Mouse (Mus musculus): Measurements from ENCODE around the gene Gtpbp1. TPM values are rescaled to one million over a fixed set of nuclear protein-coding genes. Genes with fewer than 3 reads are reported as not detected.

Gene Gtpbp1
- polyA plus RNA-seq, 1 experiment from 2014 or later, result 45.5 TPM

DNA sequence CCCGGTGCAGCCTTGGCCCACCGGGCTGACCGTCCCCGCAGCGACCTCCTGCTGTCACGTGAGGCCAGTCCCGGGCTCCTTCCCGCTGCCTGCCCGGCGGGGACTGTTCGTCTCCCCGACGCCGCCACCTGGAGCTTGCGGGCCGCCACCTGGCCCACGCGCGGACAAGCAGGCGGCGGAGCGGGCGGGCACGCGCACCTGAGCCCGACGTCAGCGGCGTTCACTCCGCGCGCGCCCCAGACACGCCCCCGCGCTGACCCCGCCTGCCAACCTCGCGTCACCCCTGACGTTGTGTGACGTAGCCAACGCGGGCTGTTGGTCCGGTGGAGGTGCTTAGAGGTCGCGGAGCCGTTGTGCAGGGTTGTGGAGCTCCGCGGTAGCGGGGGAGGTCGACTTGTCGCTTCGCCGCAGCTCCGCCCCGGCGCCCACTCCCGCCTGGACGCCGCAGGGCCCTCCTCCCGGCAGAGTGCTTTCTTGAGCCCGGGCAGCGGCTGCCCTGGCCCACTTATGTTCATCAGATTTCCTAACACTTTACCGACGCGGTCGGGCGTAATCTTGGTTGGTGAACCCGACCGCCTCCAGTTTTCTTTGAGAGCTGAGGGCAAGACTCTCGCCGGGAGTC, 2.9 kb upstream of the Gtpbp1 start, which contains the start of gene Josd1:
Gene Josd1 (minus strand): TSS at position 274 of the 622 bp plus-strand sequence.
- peak within 1 kb of the TSS; percentile 97 for H3K9ac ChIP-seq
- H3K9me3 ChIP-seq (replicated peaks), result no peaks in the 10 kb centered on the region
- H3K36me3 ChIP-seq, result no peaks in the 10 kb centered on the region
- ATAC-seq (ENCODE audit: low FRiP score), result peak; percentile 47
- H3K27me3 ChIP-seq, result no peaks in the 10 kb centered on the region
- H3K4me2 ChIP-seq (replicated peaks), result peak within 1 kb of the TSS; percentile 80
- peak within 1 kb of the TSS; percentile 87 for H3K27ac ChIP-seq
- peak within 1 kb of the TSS; percentile 95 for H3K4me3 ChIP-seq
- WGBS, result under 1% methylated on average over 68 of the region's 72 CpGs
- peaks cover 66% of the 10 kb centered on the region for H3K4me1 ChIP-seq

DNA sequence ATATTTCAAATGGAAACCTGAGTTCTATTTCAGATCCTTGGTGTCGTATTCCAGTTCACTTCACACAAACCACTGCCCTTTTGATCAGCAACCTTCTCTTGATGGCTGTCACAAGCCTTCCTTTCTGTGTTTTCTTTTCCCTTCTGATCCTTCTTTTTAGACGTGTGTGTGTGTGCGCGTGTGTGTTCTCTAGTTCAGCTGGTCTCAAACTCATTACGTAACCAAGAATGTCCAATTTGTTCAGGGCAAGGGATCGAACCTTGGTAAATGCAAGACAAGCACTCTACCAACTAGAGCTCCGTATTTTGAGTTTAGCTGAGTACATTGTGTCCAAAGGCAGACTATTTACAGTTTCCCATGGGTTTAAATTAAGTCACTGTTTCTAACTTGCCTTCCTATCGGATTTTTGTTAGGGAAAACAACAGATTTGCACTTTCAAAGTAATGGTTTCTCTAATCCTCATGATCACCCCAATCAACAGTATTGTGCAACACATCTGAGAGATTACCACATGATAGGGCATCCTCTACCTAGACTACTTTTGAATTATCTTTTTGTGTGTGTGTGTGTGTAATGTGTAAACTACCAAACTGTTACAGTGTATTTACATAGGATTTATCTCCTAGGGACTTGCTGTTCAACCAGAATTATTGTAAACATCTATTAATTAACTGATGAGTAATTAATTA, 2.2 kb upstream of the Gtpbp1 start:
- H3K4me2 ChIP-seq (replicated peaks), result peak overlapping the region; percentile 80
- H3K9me3 ChIP-seq (replicated peaks), result no peaks in the 10 kb centered on the region
- no peaks in the 10 kb centered on the region for H3K36me3 ChIP-seq
- WGBS, result 6% methylated on average over 8 of the region's 8 CpGs
- H3K9ac ChIP-seq, result peak overlapping the region; percentile 97; the same call in 1 of the 2 replicates
- H3K27me3 ChIP-seq, result no peaks in the 10 kb centered on the region
- H3K27ac ChIP-seq, result peak overlapping the region; percentile 87
- H3K4me3 ChIP-seq, result peak overlapping the region; percentile 95
- peaks cover 66% of the 10 kb centered on the region for H3K4me1 ChIP-seq
- ATAC-seq (ENCODE audit: low FRiP score), result no peak

DNA sequence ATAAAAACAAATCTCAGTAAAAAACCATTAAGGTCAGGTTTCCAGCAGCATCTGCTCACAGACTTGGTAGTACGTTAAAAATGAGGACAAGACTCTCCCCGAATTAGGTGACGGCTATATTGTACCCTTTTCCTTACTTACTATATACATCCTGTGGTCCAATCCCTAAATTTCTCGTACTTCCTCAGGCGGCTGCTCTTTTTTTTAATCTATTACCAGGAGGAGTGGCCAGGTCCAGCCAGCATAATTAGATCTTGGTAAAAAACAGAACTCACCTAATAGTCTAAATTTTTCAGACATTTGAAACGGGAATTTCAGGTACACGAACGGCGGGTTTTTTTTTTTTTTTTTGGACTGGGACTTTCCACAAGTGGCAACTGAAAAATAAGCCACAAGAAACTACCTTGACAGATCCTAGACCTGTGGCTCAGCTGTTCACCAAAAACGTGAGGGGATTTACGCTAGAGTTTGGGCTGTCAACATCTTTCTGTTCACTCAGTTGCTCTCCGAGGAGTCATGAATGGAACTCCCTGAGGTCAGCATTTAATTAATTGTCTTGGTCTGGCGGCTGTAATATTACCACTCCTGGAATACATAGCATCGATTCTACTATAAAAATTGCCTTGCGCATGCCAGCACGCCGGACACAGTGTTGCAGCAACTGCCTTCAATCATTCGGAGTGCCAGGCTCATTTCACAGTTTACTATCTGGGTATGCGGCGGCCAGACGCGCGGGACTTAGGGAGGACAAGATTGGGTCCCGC, 801 bp upstream of the Gtpbp1 start:
- Histone ChIP-seq H3K36me3 (0 out of 2 replicates have a peak, but pooled peaks cover 4% of the 10 kb centered on the region), H3K27me3 (no peaks in the 10 kb centered on the region), H3K9me3 (replicated peaks) (no peaks in the 10 kb centered on the region), H3K27ac (0 out of 2 replicates have a peak overlapping the region, but pooled peaks have one; percentile 36), H3K4me3 (peak overlapping the region; percentile 93), H3K4me2 (replicated peaks) (peak overlapping the region; percentile 90), H3K9ac (no peak overlapping the region), H3K4me1 (peaks cover 55% of the 10 kb centered on the region)
- 17% methylated on average over 24 of the region's 24 CpGs for WGBS
- no peak for ATAC-seq (ENCODE audit: low FRiP score)

DNA sequence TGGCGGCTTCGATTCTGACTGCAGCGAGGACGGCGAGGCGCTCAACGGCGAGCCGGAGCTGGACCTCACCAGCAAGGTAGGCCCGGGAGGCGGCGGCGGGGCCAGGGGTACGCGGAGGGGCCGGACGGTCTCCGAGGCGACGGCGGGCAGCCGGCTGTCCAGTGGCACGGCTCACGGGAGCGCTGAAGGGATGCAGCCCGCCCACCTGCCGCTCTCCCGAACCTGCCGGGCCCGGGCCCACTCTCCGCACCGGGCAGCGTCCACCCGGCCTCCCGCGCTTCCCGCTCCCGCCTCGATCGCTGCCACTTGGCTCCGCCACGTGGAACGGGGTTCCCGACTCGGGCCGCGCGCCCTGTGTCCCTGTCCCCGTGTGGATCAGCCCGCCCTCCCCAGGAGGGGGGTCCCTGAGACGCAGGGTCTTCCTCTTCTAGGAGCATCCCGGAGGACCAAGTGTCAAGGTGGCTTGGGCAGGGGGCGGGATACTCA, 421 bp downstream of the Gtpbp1 start:
- Histone ChIP-seq H3K4me1 (peaks cover 43% of the 10 kb centered on the region), H3K27me3 (no peaks in the 10 kb centered on the region), H3K4me3 (peak overlapping the region; percentile 93), H3K9ac (peak overlapping the region; percentile 81), H3K36me3 (0 out of 2 replicates have a peak, but pooled peaks cover 7% of the 10 kb centered on the region), H3K27ac (peak overlapping the region; percentile 94), H3K4me2 (replicated peaks) (peak overlapping the region; percentile 90), H3K9me3 (replicated peaks) (no peaks in the 10 kb centered on the region)
- WGBS, result under 1% methylated on average over 52 of the region's 53 CpGs
- peak; percentile 44 for ATAC-seq (ENCODE audit: low FRiP score)

DNA sequence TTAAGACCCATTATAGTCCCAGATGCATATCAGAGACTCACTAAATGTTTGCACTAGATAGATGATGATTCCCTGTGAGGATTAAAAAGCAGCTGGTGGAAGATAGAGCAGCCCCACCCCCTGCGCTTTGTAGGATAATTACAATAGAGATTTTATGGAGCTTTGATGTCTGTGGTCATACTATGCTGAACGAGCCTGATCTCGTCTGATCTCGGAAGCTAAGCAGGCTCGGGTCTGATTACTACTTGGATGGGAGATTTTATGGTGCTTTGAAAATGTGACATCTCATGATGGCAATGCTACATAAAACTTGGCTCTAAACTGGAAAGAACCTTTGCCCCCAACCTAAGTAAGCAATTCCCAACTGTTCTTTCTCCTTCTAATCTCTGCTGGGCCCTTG, 1.7 kb downstream of the Gtpbp1 start:
- no peak for ATAC-seq (ENCODE audit: low FRiP score)
- Histone ChIP-seq H3K9me3 (replicated peaks) (no peaks in the 10 kb centered on the region), H3K4me2 (replicated peaks) (peak overlapping the region; percentile 90), H3K4me1 (peaks cover 46% of the 10 kb centered on the region), H3K36me3 (0 out of 2 replicates have a peak, but pooled peaks cover 7% of the 10 kb centered on the region), H3K4me3 (no peak overlapping the region), H3K9ac (no peak overlapping the region), H3K27ac (no peak overlapping the region), H3K27me3 (no peaks in the 10 kb centered on the region)
- 88% methylated on average over 5 of the region's 5 CpGs for WGBS

DNA sequence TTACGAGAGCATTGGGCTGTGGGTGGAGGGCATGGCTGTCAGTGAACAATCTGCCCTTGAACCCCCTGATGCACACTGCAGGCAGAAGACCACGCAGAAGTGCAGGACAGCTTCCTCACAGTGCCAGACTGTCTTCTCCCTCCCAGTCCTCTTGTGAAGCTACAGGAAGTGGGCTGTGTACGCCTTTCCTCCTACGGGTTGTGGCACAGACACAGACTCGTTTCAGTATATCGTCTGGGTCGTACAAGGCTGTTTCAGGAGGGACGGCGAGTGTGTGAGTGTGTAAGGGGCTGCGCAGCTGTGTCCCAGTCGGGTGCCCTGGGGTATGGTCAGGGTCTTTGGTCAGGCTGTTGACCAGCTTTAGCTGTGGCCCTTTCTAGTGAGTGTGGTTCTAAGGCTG, 3.1 kb downstream of the Gtpbp1 start:
- 0 out of 2 replicates have a peak, but pooled peaks cover 7% of the 10 kb centered on the region for H3K36me3 ChIP-seq
- no peak for ATAC-seq (ENCODE audit: low FRiP score)
- H3K9me3 ChIP-seq (replicated peaks), result no peaks in the 10 kb centered on the region
- 0 out of 2 replicates have a peak overlapping the region, but pooled peaks have one; percentile 22 for H3K4me2 ChIP-seq (replicated peaks)
- 92% methylated on average over 11 of the region's 11 CpGs for WGBS
- H3K27me3 ChIP-seq, result no peaks in the 10 kb centered on the region
- no peak overlapping the region for H3K27ac ChIP-seq
- 0 out of 2 replicates have a peak overlapping the region, but pooled peaks have one; percentile 14 for H3K9ac ChIP-seq
- H3K4me1 ChIP-seq, result peaks cover 46% of the 10 kb centered on the region
- no peak overlapping the region for H3K4me3 ChIP-seq

DNA sequence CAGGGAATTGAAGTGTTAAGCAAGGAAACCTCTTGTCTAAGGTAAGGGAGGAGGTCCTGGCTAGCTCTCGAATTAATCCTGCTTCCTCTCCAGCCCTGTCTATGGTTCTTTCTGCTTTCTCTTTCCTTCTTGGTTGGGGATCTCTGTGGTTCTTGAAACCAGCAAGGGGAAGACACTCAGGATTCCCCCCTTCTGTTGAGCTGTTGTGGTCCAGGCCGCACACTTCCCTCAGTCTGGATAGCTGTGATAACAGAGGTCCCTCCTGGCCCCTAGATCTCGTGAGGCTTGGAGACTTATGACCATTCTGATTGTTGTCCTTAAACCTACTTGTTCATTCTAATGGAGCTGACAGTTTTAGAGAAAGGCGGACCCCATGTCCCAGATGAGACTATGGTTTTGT, 3.9 kb downstream of the Gtpbp1 start:
- ATAC-seq (ENCODE audit: low FRiP score), result no peak
- peaks cover 43% of the 10 kb centered on the region for H3K4me1 ChIP-seq
- no peak overlapping the region for H3K9ac ChIP-seq

DNA sequence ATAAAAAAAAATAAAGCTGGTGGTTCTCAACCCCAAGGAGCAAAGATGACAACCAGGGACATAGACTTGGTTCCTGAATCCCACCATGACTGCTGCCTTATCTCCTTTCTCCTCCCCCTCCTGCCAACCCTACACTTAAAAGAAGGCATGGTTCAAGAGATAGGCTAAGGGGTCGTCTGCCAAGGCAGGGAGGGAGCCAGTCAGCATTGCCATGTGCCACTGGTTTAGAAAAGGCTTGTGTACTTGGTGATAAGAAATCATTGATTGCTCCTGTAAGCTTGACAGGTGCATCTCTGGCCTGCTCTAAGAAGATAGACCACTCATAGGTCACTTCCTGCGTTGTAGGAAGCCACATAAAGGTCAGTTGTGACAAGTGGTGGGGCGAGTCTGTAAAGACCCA, 4.9 kb downstream of the Gtpbp1 start:
- Histone ChIP-seq H3K9ac (no peak overlapping the region), H3K4me1 (peaks cover 37% of the 10 kb centered on the region)
- 82% methylated on average over 3 of the region's 3 CpGs for WGBS

More for the DNA sequence above, 3.9 kb downstream of the Gtpbp1 start:
- 94% methylated on average over 4 of the region's 4 CpGs for WGBS
- Histone ChIP-seq H3K27ac (no peak overlapping the region), H3K9me3 (replicated peaks) (no peaks in the 10 kb centered on the region), H3K4me3 (no peak overlapping the region), H3K4me2 (replicated peaks) (no peak overlapping the region), H3K27me3 (no peaks in the 10 kb centered on the region), H3K36me3 (0 out of 2 replicates have a peak, but pooled peaks cover 12% of the 10 kb centered on the region)

DNA sequence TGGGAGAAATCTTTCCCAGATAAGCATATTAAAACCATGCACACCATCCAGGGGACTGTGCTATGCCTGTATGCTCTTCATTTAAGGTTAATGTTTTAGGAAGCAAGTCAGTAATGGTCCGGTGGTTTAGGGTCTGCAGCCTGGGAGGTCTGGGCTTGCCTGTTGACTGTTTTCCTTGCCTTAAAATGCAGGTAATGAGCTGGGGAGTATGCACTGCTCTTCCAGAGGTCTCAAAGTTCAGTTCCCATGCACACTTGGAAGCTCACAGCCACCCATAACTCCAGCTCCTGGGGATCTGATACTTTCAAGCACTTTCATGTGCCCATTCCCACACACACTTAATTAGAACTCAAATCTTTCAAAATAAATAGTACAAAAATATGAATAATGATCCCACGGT, 5.9 kb downstream of the Gtpbp1 start:
- Histone ChIP-seq H3K4me2 (replicated peaks) (no peak overlapping the region), H3K27me3 (no peaks in the 10 kb centered on the region), H3K36me3 (0 out of 2 replicates have a peak, but pooled peaks cover 14% of the 10 kb centered on the region), H3K4me1 (peaks cover 35% of the 10 kb centered on the region), H3K4me3 (no peak overlapping the region), H3K9ac (no peak overlapping the region), H3K27ac (peak overlapping the region; percentile 25; the same call in 1 of the 2 replicates), H3K9me3 (replicated peaks) (no peaks in the 10 kb centered on the region)
- no peak for ATAC-seq (ENCODE audit: low FRiP score)
- 96% methylated on average over 2 of the region's 2 CpGs for WGBS

More for the DNA sequence above, 4.9 kb downstream of the Gtpbp1 start:
- Histone ChIP-seq H3K27ac (no peak overlapping the region), H3K36me3 (0 out of 2 replicates have a peak, but pooled peaks cover 14% of the 10 kb centered on the region), H3K4me2 (replicated peaks) (no peak overlapping the region), H3K9me3 (replicated peaks) (no peaks in the 10 kb centered on the region), H3K27me3 (no peaks in the 10 kb centered on the region), H3K4me3 (no peak overlapping the region)
- ATAC-seq (ENCODE audit: low FRiP score), result no peak

DNA sequence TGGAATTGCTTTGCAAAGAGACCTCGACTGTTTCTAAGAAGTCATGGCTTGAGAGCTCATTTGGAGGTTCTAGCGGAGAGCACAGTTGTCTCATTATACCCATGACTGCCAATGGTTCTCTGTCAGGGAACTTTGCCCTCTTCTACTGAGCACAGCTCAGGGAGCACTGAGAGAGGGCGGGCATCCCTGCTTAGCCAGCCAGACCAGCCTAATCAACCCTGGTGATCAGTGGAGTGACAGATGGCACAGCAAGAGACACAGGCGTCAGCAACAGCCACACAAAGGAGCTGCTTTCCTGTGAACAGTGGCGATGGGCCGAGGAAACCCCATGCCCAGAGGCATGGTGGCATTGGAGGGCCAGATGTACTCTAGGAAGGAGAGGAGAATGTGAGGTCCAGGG, 6.4 kb downstream of the Gtpbp1 start:
- ATAC-seq (ENCODE audit: low FRiP score), result no peak
- no peaks in the 10 kb centered on the region for H3K27me3 ChIP-seq
- peak overlapping the region; percentile 25 for H3K27ac ChIP-seq

DNA sequence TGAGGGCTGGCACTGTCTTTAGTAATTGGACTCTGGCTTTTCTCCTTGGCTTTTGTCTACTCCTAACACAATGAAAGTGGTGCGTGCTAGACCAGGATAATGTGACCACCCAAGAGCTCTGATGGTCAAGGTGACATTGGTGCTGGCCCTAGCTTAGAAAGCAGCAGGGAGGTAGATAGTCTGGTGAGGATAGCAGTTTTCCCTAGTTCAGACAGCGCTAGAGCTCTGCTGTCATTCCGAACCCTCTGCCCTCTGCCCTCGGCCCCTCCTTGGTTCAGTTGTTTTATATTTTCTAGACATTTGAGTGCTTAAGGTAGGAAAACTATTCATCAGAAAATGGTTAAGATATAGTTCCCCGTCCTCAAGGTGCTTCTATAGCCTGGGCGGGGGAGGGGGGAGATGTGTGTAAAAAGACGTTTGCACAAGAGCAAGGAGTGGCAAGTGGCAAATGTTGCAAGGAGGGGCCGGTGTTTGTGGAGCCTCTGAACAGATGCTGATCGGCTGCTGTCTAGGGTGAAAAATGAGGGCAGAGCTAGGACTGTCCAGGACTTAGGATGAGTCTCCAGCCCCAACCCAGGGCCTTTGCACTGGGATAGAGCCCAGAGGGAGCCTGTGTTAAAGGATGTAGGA, 7.0 kb downstream of the Gtpbp1 start:
- no peak for ATAC-seq (ENCODE audit: low FRiP score)
- H3K9me3 ChIP-seq (replicated peaks), result no peaks in the 10 kb centered on the region
- no peak overlapping the region for H3K4me3 ChIP-seq
- no peaks in the 10 kb centered on the region for H3K27me3 ChIP-seq
- H3K4me2 ChIP-seq (replicated peaks), result no peak overlapping the region
- H3K27ac ChIP-seq, result peak overlapping the region; percentile 25
- 80% methylated on average over 9 of the region's 9 CpGs for WGBS
- no peak overlapping the region for H3K9ac ChIP-seq
- H3K4me1 ChIP-seq, result peaks cover 24% of the 10 kb centered on the region
- H3K36me3 ChIP-seq, result 0 out of 2 replicates have a peak, but pooled peaks cover 14% of the 10 kb centered on the region

More for the DNA sequence above, 6.4 kb downstream of the Gtpbp1 start:
- H3K9me3 ChIP-seq (replicated peaks), result no peaks in the 10 kb centered on the region
- 0 out of 2 replicates have a peak, but pooled peaks cover 14% of the 10 kb centered on the region for H3K36me3 ChIP-seq
- WGBS, result 69% methylated on average over 6 of the region's 6 CpGs
- peaks cover 30% of the 10 kb centered on the region for H3K4me1 ChIP-seq
- H3K4me2 ChIP-seq (replicated peaks), result no peak overlapping the region
- H3K9ac ChIP-seq, result no peak overlapping the region
- H3K4me3 ChIP-seq, result no peak overlapping the region

All from hindbrain, embryonic 12.5 days (tissue).